Mouse (Mus musculus) small intestine, adult 2 months (tissue): ENCODE results near the gene Pmvk.
A peak's percentile ranks its signal among the peaks of the same experiment; 100 is the strongest.

Experiments used
- CTCF ChIP-seq: fragments of 200-500 bp; IDR thresholded peaks from 2 replicates; pipeline ENCODE4 v1.5.1; 2012; ENCODE audit warnings: low read depth, mild to moderate bottlenecking, control low read depth, inconsistent platforms, low read length, moderate library complexity, mixed read lengths; ENCODE audit not compliant: insufficient replicate concordance, insufficient read length; ENCODE audit errors: extremely low read depth
- POLR2A ChIP-seq: fragments of 200-500 bp; IDR thresholded peaks from 2 replicates; pipeline ENCODE4 v1.6.1; 2012; ENCODE audit warnings: low read depth, mild to moderate bottlenecking, control low read depth, inconsistent platforms, low read length, moderate library complexity

DNA sequence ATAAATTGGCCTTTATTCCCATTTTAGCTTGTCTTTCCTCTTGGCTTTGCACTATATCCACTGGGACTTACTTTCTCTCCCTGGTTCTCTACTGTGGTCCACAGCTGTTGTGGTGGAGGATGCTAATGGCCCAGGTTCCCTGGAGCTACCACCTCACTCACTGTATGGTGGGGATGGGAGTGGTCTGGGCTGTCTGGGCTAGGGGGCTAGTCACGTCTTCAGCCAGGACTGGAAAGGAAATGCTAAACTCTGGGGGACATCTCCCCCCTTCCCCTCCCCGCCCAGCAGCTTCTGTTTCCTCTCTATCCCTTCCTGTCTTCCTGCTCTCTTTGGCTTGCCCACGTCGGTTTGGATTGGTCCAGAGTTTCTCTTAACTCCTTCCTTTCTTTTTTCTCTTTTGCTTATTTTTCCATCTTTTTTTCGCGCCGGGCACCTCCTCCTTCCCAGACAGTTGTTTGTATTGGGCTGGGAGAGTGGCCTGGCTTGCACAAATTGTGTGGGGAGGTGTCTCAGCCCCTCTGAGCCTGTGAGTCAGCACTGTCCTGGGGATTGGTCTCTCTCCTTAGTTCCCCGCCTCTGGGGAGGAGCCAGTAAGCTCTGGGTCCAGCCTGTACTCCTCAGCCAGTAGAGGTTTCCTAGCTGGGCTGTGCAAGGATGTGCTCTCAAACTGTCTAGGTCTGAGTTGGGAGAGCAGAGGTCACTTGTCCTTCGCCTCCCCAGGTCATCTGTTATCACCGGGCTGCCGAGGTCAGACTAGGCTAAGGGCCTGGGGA lies 33.2 kb upstream of the Pmvk start:
- TF ChIP-seq CTCF (no peak), POLR2A (peak; percentile 45; the same call in 1 of the 2 replicates)
